Mouse (Mus musculus) lung, postnatal 14 days (tissue): ENCODE measurements around the gene Olfr612.
"Not testable (repeated sequence)": the region's sequence is repeated elsewhere in the genome, so short reads cannot be mapped to it uniquely, and the experiment has no call there.

Experiments used
- DNase-seq: peaks from one replicate; pipeline ENCODE4 v3.0.0; 2021

Olfr612 gene

GRCm38 (mm10) chr7:103542617-103543016, at the start of gene Olfr612:
TSS of gene Olfr612 (minus strand) at chr7:103542717.
- not testable (repeated sequence) for DNase-seq

DNA sequence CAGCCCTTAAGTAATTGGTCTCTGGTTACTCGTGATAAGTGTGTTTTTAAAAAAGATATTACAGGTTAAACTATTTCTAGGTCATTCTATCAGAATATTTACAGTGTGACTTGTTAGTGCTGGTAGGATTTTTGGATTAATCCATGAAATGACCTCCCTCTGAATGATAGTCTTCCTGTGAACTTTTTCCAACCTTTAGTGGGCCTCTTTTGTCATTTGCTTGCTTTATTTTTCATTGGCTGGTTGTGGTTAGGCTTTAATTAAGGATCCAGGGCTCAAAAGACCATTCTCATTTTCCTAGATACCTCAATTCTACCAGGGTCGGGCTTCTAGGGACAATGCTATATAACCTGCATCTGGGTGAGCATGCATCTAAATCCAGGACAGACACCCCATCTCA, 47.3 kb upstream of the Olfr612 start, which contains the start of gene Olfr618:
Gene Olfr618 (plus strand): TSS at position 301 of the 400 bp plus-strand sequence.
- DNase-seq = no peak

GRCm38 (mm10) chr7:103572761-103573160, 30.2 kb upstream of the Olfr612 start, which contains the start of gene Olfr617:
TSS of gene Olfr617 (plus strand) at chr7:103573061.
- no peak for DNase-seq

GRCm38 (mm10) chr7:103569043-103569442, 26.5 kb upstream of the Olfr612 start, which contains the start of gene Olfr616:
TSS of gene Olfr616 (minus strand) at chr7:103569143.
- DNase-seq = no peak

DNA sequence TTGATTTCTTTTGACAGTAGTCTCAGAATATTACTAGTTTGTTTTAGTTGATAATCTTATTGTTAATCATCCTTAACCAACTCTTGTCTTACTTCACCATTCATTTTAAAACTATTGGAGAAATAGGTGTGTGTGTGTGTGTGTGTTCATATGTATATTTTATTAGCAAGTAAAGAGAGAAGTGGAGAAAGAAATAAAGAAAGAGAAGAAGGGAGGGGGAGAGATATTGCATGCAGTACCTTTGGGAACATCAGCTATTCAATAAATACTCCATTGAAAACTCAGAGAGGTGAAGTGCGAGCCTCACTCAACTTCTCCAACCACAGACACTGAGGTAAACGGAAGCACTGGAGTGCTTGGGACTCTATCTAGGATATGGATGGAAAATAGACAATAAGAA, 13.3 kb upstream of the Olfr612 start, which contains the start of gene Olfr615:
Gene Olfr615 (plus strand): TSS at position 301 of the 400 bp plus-strand sequence.
- DNase-seq = no peak

DNA sequence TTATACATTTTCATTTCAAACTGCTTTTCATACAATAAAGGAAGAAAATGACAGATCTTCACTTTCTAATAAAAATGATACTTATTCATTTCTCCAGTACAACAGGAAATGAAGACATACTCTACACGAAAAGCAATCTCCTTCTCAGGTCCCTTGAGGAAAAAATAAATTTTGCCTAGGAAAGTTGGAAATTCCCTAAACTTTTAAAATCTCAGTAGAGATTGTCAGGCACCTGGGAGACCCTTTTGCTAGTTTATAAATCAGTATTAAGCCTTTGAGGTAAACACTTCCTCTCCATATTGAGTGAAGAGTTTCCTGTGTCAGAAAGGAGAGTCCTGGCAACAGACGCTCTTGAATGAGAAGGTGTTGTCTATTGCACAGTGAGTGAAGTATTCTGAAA, 5.3 kb upstream of the Olfr612 start, which contains the start of gene Olfr613:
Gene Olfr613 (plus strand): TSS at position 301 of the 400 bp plus-strand sequence.
- no peak for DNase-seq

- DNase-seq = not testable (repeated sequence)
These were observed 21.8 kb downstream of the Olfr612 start, which contains the start of gene Olfr611 for GRCm38 (mm10) chr7:103520746-103521145. TSS of gene Olfr611 (minus strand) at chr7:103520846.

DNA sequence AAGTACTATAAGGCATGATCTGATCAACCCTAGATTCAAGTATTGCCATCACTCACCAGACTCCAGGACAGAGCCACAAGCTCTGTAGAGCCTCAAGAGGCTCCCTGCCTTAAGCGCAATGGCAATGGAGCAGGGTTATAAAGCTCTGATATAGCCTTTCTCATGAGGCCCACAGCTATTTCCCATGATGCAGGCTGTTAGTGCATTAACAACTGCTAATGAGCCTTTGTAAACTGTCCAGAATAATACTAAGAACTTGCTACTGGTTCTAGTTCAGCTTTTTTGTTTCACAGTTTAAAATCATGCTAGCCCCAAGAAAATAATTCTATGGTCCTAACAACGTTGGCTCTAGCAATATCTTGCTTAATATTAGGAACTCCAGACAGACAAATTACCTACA, 30.5 kb downstream of the Olfr612 start, which contains the start of gene Olfr610:
Gene Olfr610 (minus strand): TSS at position 101 of the 400 bp plus-strand sequence.
- no peak for DNase-seq

DNA sequence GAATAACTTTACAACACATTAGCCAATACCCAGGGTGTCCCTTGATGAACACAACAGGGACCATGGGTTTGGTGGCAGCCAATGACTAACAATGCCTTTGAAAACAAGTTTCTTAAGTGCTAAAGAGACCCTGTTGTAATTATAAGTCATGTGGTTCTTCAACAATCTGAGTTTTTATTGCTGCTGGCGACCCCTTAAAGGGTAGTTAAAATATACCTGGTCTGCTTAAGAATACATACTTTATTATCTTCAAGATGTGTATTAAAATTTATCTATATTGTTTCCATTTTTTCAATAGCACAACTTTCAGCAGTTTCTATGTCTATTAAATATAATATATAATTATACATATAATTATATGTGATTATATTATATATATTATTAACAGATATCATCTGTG, 44.6 kb downstream of the Olfr612 start, which contains the start of gene Olfr609:
Gene Olfr609 (minus strand): TSS at position 101 of the 400 bp plus-strand sequence.
- DNase-seq = no peak
